ENCODE assay signal across 9 mouse cellular contexts in genomic region chr9:70654496-70654895, GRCm38 (mm10). TPM values are rescaled to one million over a fixed set of nuclear protein-coding genes. Genes with fewer than 3 reads are reported as not detected.
DNase-seq lines count a peak whose midpoint lies in the region; ATAC-seq and TF ChIP-seq lines count a peak whose summit lies in the region.
"Had no signal": no experiment of that assay in that cellular context is flagged by ENCODE, and none has a peak within 500 bp of the region (broad histone marks: within the 10 kb centered on the region; RNA-seq: fewer than 3 reads in every experiment).

No protein-coding gene starts in this region.

- H3K4me2 ChIP-seq in kidney, embryonic 15.5 days = 0 out of 2 replicates have a peak overlapping the region, but pooled peaks have one; percentile 28
- peak overlapping the region; percentile 62 for H3K4me2 ChIP-seq in hindbrain, postnatal 0 days (ENCODE audit: low read depth, low read length)
- H3K4me2 ChIP-seq in myocyte (ENCODE audit: low read depth) = peak overlapping the region; percentile 74

- no peak overlapping the region for H3K27ac ChIP-seq in kidney, embryonic 15.5 days
- no peak overlapping the region for H3K27ac ChIP-seq in hindbrain, postnatal 0 days

- no peak for DNase-seq in kidney, postnatal 4 days
- peak; percentile 59 to 72 for DNase-seq in cerebellum, postnatal 25 days
- DNase-seq in hindbrain, postnatal 0 days (ENCODE audit: low spot score) = no peak
- DNase-seq in ovary, postnatal 10 days (ENCODE audit: low spot score) = no peak
- DNase-seq in testis, postnatal 10 days (ENCODE audit: low spot score) = no peak
- DNase-seq in adrenal gland, postnatal 14 days = no peak

- ATAC-seq in kidney, embryonic 15.5 days (replicated peaks; ENCODE audit: low FRiP score) = no peak
- no peak for ATAC-seq in hindbrain, postnatal 0 days
- ATAC-seq: Patski had no signal

- H3K9ac ChIP-seq in kidney, embryonic 15.5 days = no peak overlapping the region
- H3K9ac ChIP-seq in hindbrain, postnatal 0 days (replicated peaks; ENCODE audit: low read length) = no peak overlapping the region

- TF ChIP-seq CTCF in hindbrain, postnatal 0 days (IDR thresholded peaks at IDR 0.05; ENCODE audit: low read depth) = no peak

- peaks cover 7% of the 10 kb centered on the region for H3K79me2 ChIP-seq in myocyte (ENCODE audit: control insufficient read depth, insufficient read depth)

- peaks cover 3% of the 10 kb centered on the region; the same call in 1 of the 2 replicates for H3K36me3 ChIP-seq in kidney, embryonic 15.5 days
- H3K36me3 ChIP-seq in hindbrain, postnatal 0 days (ENCODE audit: insufficient read depth, low read length) = no peaks in the 10 kb centered on the region
- peaks cover 4% of the 10 kb centered on the region for H3K36me3 ChIP-seq in myocyte (ENCODE audit: control insufficient read depth, insufficient read depth)

- no peaks in the 10 kb centered on the region for H3K9me3 ChIP-seq in kidney, embryonic 15.5 days (replicated peaks)
- H3K9me3 ChIP-seq in hindbrain, postnatal 0 days (ENCODE audit: low read length) = no peaks in the 10 kb centered on the region

- TF ChIP-seq POLR2A in myocyte (IDR thresholded peaks at IDR 0.05; ENCODE audit: insufficient read length, low read depth) = no peak

- 0 out of 2 replicates have a peak overlapping the region, but pooled peaks have one; percentile 1 for H3K4me3 ChIP-seq in kidney, embryonic 15.5 days (replicated peaks)
- H3K4me3 ChIP-seq in hindbrain, postnatal 0 days (ENCODE audit: low read length) = peak overlapping the region; percentile 99
- peak overlapping the region; percentile 33 for H3K4me3 ChIP-seq in myocyte

- no peaks in the 10 kb centered on the region for H3K27me3 ChIP-seq in kidney, embryonic 15.5 days
- no peaks in the 10 kb centered on the region for H3K27me3 ChIP-seq in hindbrain, postnatal 0 days (ENCODE audit: insufficient read depth, low read length)
- no peaks in the 10 kb centered on the region for H3K27me3 ChIP-seq in myocyte (ENCODE audit: control insufficient read depth, insufficient read depth, insufficient read length)
- H3K27me3 ChIP-seq: Patski had no signal

- 75% methylated on average over 4 of the region's 4 CpGs for WGBS in kidney, embryonic 15.5 days
- WGBS in hindbrain, postnatal 0 days = 62% methylated on average over 4 of the region's 4 CpGs

- H3ac ChIP-seq in myocyte (ENCODE audit: control insufficient read depth, insufficient read length) = no peak overlapping the region

- H3K4me1 ChIP-seq in kidney, embryonic 15.5 days = peaks cover 34% of the 10 kb centered on the region
- peaks cover 10% of the 10 kb centered on the region for H3K4me1 ChIP-seq in hindbrain, postnatal 0 days (ENCODE audit: insufficient read depth, low read length)

TF ChIP-seq in myocyte, 11 proteins besides CTCF, POLR2A, EP300 and RAD21:
- no peak for TF ChIP-seq REST (IDR thresholded peaks at IDR 0.05; ENCODE audit: insufficient read depth, insufficient read length)
- TF ChIP-seq USF1 (IDR thresholded peaks at IDR 0.05; ENCODE audit: low read depth) = no peak
- no peak for TF ChIP-seq POLR2AphosphoS2 (IDR thresholded peaks at IDR 0.05; ENCODE audit: insufficient read length, low read depth)
- TF ChIP-seq E2F4 (IDR thresholded peaks at IDR 0.05; ENCODE audit: insufficient read depth) = no peak
- no peak for TF ChIP-seq CEBPB (IDR thresholded peaks at IDR 0.05; ENCODE audit: insufficient read depth, poor library complexity, severe bottlenecking)
- no peak for TF ChIP-seq MYOD1 (IDR thresholded peaks at IDR 0.05; ENCODE audit: control insufficient read depth in 1 of 3, insufficient read length in 2 of 3, low read depth in 2 of 3)
- TF ChIP-seq MYOG (IDR thresholded peaks at IDR 0.05; ENCODE audit: control insufficient read depth in 1 of 3, insufficient read depth in 1 of 3, insufficient read length in 2 of 3, low read depth in 2 of 3) = no peak
- no peak for TF ChIP-seq SRF (IDR thresholded peaks at IDR 0.05; ENCODE audit: control insufficient read depth, insufficient read length, low read depth)
- TF ChIP-seq TCF3 (IDR thresholded peaks at IDR 0.05; ENCODE audit: insufficient read length, low read depth) = no peak
- TF ChIP-seq MAX (IDR thresholded peaks at IDR 0.05; ENCODE audit: low read depth) = no peak
- no peak for TF ChIP-seq TCF12 (IDR thresholded peaks at IDR 0.05; ENCODE audit: insufficient read depth, poor library complexity, severe bottlenecking)

RNA-seq across cellular contexts. Expression of gene Gm10642, which starts 1.6 kb away (rescaled TPM):
- polyA plus RNA-seq in kidney, embryonic 15.5 days (2015; fragmentation: Nextera tagmentation; extraction: Ambion mirVana) = 0.10 and 0.57 TPM in 2 replicates
- total RNA-seq in hindbrain, postnatal 0 days (2014; rRNA removed) = 1.9 and 4.4 TPM in 2 replicates
- polyA plus RNA-seq in hindbrain, postnatal 0 days (2015; fragmentation: Nextera tagmentation; extraction: Ambion mirVana) = 1.1 and 2.2 TPM in 2 replicates
- polyA plus RNA-seq in myocyte (2012; fragmentation: generic; extraction: Trizol) = 0.48 TPM
- total RNA-seq in adrenal gland, postnatal 14 days (2021) = 0.48 and 1.1 TPM in 2 replicates

RNA-seq across cellular contexts. Expression of gene Mindy2, which starts 2.5 kb away (rescaled TPM):
- polyA plus RNA-seq in kidney, embryonic 15.5 days (2015; fragmentation: Nextera tagmentation; extraction: Ambion mirVana) = 10.2 and 11.4 TPM in 2 replicates
- 34.1 and 35.9 TPM in 2 replicates for total RNA-seq in hindbrain, postnatal 0 days (2014; rRNA removed)
- 19.6 and 20.4 TPM in 2 replicates for polyA plus RNA-seq in hindbrain, postnatal 0 days (2015; fragmentation: Nextera tagmentation; extraction: Ambion mirVana)
- polyA plus RNA-seq in myocyte (2012; fragmentation: generic; extraction: Trizol) = 4.0 TPM
- total RNA-seq in adrenal gland, postnatal 14 days (2021) = 19.5 and 20.8 TPM in 2 replicates

RNA-seq across cellular contexts. Expression of gene Adam10, which starts 24.3 kb away (rescaled TPM):
- 88.3 and 92.2 TPM in 2 replicates for polyA plus RNA-seq in kidney, embryonic 15.5 days (2015; fragmentation: Nextera tagmentation; extraction: Ambion mirVana)
- total RNA-seq in hindbrain, postnatal 0 days (2014; rRNA removed) = 13.4 and 16.9 TPM in 2 replicates
- 40.1 and 42.6 TPM in 2 replicates for polyA plus RNA-seq in hindbrain, postnatal 0 days (2015; fragmentation: Nextera tagmentation; extraction: Ambion mirVana)
- 18.3 TPM for polyA plus RNA-seq in myocyte (2012; fragmentation: generic; extraction: Trizol)
- total RNA-seq in adrenal gland, postnatal 14 days (2021) = 56.0 and 59.9 TPM in 2 replicates

Comparison
In these comparisons a context has a peak if more than half of its experiments do, and no peak if none do; other contexts are left out.
1. H3K4me3 ChIP-seq: peak in every context shown above with its lines; median percentile 99 in hindbrain, postnatal 0 days; 33 in myocyte; 1 in kidney, embryonic 15.5 days.
2. DNase-seq: peak in cerebellum, postnatal 25 days (2 of 2); none in kidney, postnatal 4 days (0 of 2), hindbrain, postnatal 0 days (single experiment), ovary, postnatal 10 days (single experiment), testis, postnatal 10 days (single experiment) and adrenal gland, postnatal 14 days (single experiment).
3. Peak in every context shown above with its lines, with median percentiles within 50 percentile points of each other: H3K4me2 ChIP-seq.